Mouse (Mus musculus) cerebellum, adult 2 months (tissue): ENCODE measurements around the gene A730061H03Rik.

Experiments
- CTCF ChIP-seq: fragments of 200-500 bp; IDR thresholded peaks from 2 replicates; pipeline ENCODE4 v1.5.1; 2011; ENCODE audit warnings: low read depth, mild to moderate bottlenecking, control low read depth, low read length, moderate library complexity, borderline replicate concordance; ENCODE audit not compliant: insufficient read depth
- POLR2A ChIP-seq: fragments of 200-500 bp; IDR thresholded peaks from 2 replicates; pipeline ENCODE4 v1.6.1; 2011; ENCODE audit warnings: low read length, control low read depth, borderline replicate concordance; ENCODE audit not compliant: insufficient read depth

DNA sequence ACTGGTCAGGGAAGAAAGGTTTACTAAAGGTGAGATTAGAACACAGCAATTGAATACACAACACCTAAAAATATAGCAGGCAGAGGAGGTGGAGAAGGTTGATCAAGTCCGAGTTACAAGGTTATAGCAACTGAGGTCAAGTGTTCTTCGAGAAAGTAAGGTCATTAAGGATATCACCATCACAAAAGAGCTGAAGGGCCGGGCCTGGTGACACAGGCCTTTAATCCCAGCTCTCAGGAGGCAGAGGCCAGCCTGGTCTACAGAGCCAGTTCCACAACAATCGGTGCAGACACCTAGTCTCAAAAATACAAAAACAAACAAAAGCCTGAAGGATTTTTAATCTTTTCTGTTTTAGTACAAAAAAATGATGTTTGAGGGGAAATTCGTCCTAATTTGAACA is 8.9 kb downstream of the A730061H03Rik start:
- no peak for TF ChIP-seq CTCF
- TF ChIP-seq POLR2A: no peak
